Mouse (Mus musculus) embryonic facial prominence, embryonic 14.5 days (tissue): ENCODE results near the gene Gm20509. TPM values are rescaled to one million over a fixed set of nuclear protein-coding genes. Genes with fewer than 3 reads are reported as not detected.

Experiments
- polyA plus RNA-seq: library from polyadenylated mRNA; unstranded; fragments of >200 nt; fragmentation: Nextera tagmentation; extraction: Ambion mirVana; gene quantifications from 2 replicates; pipeline ENCODE4 v1.2.1, GENCODE M21; 2014

Gm20509 gene
- polyA plus RNA-seq, 1 experiment from 2014 or later, result not detected

Other genes starting within 250 kb of the Gm20509 start
- gene Pygo1, start 176.8 kb upstream of the Gm20509 start, polyA plus RNA-seq, result 7.1 and 7.9 TPM in 2 replicates
- gene Dyx1c1, start 143.7 kb upstream of the Gm20509 start, polyA plus RNA-seq, result 2.0 and 2.1 TPM in 2 replicates
- not detected in 2 replicates for gene Gm44503, start 143.6 kb upstream of the Gm20509 start, polyA plus RNA-seq
- gene Ccpg1os, start 117.1 kb upstream of the Gm20509 start, polyA plus RNA-seq, result 15.0 and 21.2 TPM in 2 replicates
- gene Ccpg1, start 117.0 kb upstream of the Gm20509 start, polyA plus RNA-seq, result 33.3 and 38.3 TPM in 2 replicates
- 11.5 and 14.6 TPM in 2 replicates for gene Pigb, start 62.1 kb upstream of the Gm20509 start, polyA plus RNA-seq
- 2.1 and 2.5 TPM in 2 replicates for gene Rab27a, start 57.6 kb upstream of the Gm20509 start, polyA plus RNA-seq
- 0.10 TPM in 1 of 2 replicates, not detected in the other for gene Khdc3, start 634 bp upstream of the Gm20509 start, polyA plus RNA-seq
- gene Rsl24d1, start 11.0 kb downstream of the Gm20509 start, polyA plus RNA-seq, result 105 and 119 TPM in 2 replicates